Mouse (Mus musculus): Measurements from ENCODE around the gene Btbd35f29. TPM values are rescaled to one million over a fixed set of nuclear protein-coding genes. Genes with fewer than 3 reads are reported as not detected.
"Not testable (repeated sequence)": the region's sequence is repeated elsewhere in the genome, so short reads cannot be mapped to it uniquely, and the experiment has no call there.

Btbd35f29 gene
- polyA plus RNA-seq (2014; fragmentation: Nextera tagmentation; extraction: Ambion mirVana), result not detected in 2 replicates

DNA sequence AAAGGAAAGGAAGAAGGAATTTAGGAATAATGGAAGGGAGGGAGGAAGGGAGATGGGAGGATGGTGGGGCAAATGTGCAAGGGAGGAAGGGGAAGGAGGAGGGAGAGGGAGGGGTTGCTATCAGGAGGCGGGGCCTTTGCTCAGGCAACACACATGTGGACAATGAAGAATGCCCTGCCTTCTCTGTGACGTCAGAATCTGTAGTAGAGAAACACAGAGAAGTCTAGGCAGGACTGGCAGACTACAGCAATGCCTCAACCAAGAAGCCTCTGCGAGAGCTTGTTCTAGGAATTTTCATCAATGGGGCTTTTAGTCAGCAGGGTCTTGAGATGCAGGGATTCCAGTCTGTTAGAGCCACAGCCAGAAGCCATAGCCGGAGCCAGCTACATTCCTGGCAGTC lies at the start of gene Btbd35f29:
TSS of gene Btbd35f29 (plus strand) at position 301 of the 400 bp plus-strand sequence.
- H3K4me2 ChIP-seq (ENCODE audit: low read depth, severe bottlenecking); ATAC-seq (ENCODE audit: insufficient number of reproducible peaks, low FRiP score, low TSS enrichment, low read depth); H3K9me3 ChIP-seq (ENCODE audit: control insufficient read depth, low read length); DNase-seq (ENCODE audit: low spot score); H3K36me3 ChIP-seq (ENCODE audit: control insufficient read depth, insufficient read depth, low read length); H3K9ac ChIP-seq (ENCODE audit: low read length); H3K27me3 ChIP-seq (ENCODE audit: control insufficient read depth, insufficient read depth, low read length); H3K4me3 ChIP-seq (ENCODE audit: low read depth, low read length); H3K4me1 ChIP-seq (ENCODE audit: control insufficient read depth, insufficient read depth, low read length); H3K27ac ChIP-seq (replicated peaks; ENCODE audit: low read depth, low read length): not testable (repeated sequence)
- no CpG with 5 or more reads among the region's 4 CpGs for WGBS

DNA sequence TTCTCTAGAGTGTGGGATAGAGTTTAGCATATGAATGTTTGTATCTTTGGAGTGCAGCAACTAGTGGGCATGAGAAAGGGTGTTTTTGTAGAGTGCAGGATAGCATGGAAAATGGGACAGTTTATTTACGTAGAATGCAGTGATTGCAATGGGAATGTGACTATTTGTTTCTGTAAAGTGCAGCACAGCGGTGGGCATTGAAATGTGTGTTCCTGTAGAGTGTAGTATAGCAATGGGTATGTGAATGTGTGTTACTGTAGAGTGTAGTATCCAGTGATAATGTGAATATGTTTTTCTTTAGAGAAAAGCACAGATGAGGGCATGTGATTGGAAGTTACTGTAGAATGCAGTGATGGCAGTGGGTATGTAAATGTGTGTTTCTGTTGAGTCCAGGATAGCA lies 23.9 kb downstream of the Btbd35f29 start:
- H3K9ac ChIP-seq (ENCODE audit: low read length); H3K4me1 ChIP-seq (ENCODE audit: control insufficient read depth, insufficient read depth, low read length); H3K36me3 ChIP-seq (ENCODE audit: control insufficient read depth, insufficient read depth, low read length); H3K4me2 ChIP-seq (ENCODE audit: low read depth, severe bottlenecking); ATAC-seq (ENCODE audit: insufficient number of reproducible peaks, low FRiP score, low TSS enrichment, low read depth); H3K4me3 ChIP-seq (ENCODE audit: low read depth, low read length); H3K27me3 ChIP-seq (ENCODE audit: control insufficient read depth, insufficient read depth, low read length); H3K9me3 ChIP-seq (ENCODE audit: control insufficient read depth, low read length); H3K27ac ChIP-seq (replicated peaks; ENCODE audit: low read depth, low read length); DNase-seq (ENCODE audit: low spot score): not testable (repeated sequence)
- 79% methylated on average over 2 of the region's 2 CpGs for WGBS

DNA sequence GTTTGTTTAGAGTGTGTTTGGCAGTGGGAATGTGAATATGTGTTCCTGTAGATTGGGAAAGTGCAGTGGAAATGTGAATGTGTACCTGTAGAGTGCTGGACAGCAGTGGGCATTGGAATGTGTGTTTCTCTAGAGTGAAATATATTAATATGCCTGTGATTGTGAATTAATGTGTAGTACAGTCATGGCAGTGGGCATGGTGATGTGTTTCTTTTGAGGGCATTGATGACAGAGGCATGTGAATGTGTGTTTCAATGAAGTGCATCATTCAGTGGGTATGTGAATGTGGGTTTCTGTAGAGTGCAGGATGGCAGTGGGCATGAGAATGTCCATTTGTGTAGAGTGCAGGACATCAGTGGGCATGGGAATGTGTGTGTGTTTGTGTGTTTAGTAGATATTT lies 27.7 kb downstream of the Btbd35f29 start:
- not testable (repeated sequence) for H3K4me3 ChIP-seq (ENCODE audit: low read depth, low read length); DNase-seq (ENCODE audit: low spot score); H3K27ac ChIP-seq (replicated peaks; ENCODE audit: low read depth, low read length); ATAC-seq (ENCODE audit: insufficient number of reproducible peaks, low FRiP score, low TSS enrichment, low read depth); H3K27me3 ChIP-seq (ENCODE audit: control insufficient read depth, insufficient read depth, low read length); H3K9ac ChIP-seq (ENCODE audit: low read length); H3K9me3 ChIP-seq (ENCODE audit: control insufficient read depth, low read length); H3K4me2 ChIP-seq (ENCODE audit: low read depth, severe bottlenecking); H3K4me1 ChIP-seq (ENCODE audit: control insufficient read depth, insufficient read depth, low read length); H3K36me3 ChIP-seq (ENCODE audit: control insufficient read depth, insufficient read depth, low read length)

DNA sequence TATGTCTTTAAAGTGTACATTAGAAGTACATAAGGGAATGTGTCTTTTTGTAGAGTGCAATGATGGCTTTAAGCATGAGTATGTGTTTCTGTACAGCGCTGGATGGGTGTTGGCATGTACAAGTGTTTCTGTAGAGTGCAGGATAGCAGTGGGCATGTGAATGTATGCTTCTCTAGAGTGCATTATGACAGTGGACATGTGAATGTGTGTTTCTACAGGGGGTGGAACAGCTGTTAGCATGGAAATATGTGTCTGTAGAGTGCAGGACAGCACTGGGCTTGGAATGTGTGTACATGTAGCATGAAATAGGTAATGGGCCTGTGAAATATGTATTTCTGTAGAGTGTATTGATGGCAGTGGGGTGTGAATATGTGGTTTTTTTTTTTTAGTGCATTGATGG lies 28.4 kb downstream of the Btbd35f29 start:
- 82% methylated on average over 1 of the region's 1 CpGs for WGBS
- not testable (repeated sequence) for H3K9ac ChIP-seq (ENCODE audit: low read length); H3K36me3 ChIP-seq (ENCODE audit: control insufficient read depth, insufficient read depth, low read length); H3K4me2 ChIP-seq (ENCODE audit: low read depth, severe bottlenecking); ATAC-seq (ENCODE audit: insufficient number of reproducible peaks, low FRiP score, low TSS enrichment, low read depth); H3K9me3 ChIP-seq (ENCODE audit: control insufficient read depth, low read length); H3K4me3 ChIP-seq (ENCODE audit: low read depth, low read length); H3K4me1 ChIP-seq (ENCODE audit: control insufficient read depth, insufficient read depth, low read length); H3K27me3 ChIP-seq (ENCODE audit: control insufficient read depth, insufficient read depth, low read length); DNase-seq (ENCODE audit: low spot score); H3K27ac ChIP-seq (replicated peaks; ENCODE audit: low read depth, low read length)

DNA sequence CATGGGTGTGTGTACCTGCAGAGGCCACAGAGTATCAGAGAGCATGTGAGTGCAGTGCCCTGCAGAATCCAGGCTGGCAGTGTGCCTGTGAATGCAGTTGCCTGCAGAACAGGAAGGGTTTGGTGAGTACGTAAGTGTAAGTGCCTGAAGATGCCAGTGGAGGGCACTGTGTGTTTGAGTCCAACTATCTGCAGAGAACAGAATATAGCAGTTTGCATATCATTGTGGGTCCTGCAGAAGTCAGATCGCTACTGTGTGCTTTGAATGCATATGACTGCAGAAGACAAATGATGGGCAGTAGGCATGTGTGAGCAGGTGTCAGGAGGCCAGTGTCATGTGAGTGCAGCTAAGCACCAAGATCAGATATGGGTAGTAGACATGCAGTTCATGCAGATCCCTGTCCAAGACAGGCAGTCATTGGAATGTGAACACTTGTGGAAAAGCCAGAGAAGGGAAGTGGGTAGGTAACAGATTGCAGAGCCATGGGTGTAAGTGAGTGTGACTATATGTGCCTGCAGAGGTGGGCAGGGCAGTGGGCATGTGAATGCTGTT lies 41.1 kb downstream of the Btbd35f29 start:
- DNase-seq (ENCODE audit: low spot score); ATAC-seq (ENCODE audit: insufficient number of reproducible peaks, low FRiP score, low TSS enrichment, low read depth); H3K4me3 ChIP-seq (ENCODE audit: low read depth, low read length); H3K27me3 ChIP-seq (ENCODE audit: control insufficient read depth, insufficient read depth, low read length); H3K4me2 ChIP-seq (ENCODE audit: low read depth, severe bottlenecking); H3K36me3 ChIP-seq (ENCODE audit: control insufficient read depth, insufficient read depth, low read length); H3K27ac ChIP-seq (replicated peaks; ENCODE audit: low read depth, low read length); H3K9ac ChIP-seq (ENCODE audit: low read length); H3K4me1 ChIP-seq (ENCODE audit: control insufficient read depth, insufficient read depth, low read length): not testable (repeated sequence)
- 83% methylated on average over 2 of the region's 2 CpGs for WGBS
- peaks cover 14% of the 10 kb centered on the region for H3K9me3 ChIP-seq (ENCODE audit: control insufficient read depth, low read length)

DNA sequence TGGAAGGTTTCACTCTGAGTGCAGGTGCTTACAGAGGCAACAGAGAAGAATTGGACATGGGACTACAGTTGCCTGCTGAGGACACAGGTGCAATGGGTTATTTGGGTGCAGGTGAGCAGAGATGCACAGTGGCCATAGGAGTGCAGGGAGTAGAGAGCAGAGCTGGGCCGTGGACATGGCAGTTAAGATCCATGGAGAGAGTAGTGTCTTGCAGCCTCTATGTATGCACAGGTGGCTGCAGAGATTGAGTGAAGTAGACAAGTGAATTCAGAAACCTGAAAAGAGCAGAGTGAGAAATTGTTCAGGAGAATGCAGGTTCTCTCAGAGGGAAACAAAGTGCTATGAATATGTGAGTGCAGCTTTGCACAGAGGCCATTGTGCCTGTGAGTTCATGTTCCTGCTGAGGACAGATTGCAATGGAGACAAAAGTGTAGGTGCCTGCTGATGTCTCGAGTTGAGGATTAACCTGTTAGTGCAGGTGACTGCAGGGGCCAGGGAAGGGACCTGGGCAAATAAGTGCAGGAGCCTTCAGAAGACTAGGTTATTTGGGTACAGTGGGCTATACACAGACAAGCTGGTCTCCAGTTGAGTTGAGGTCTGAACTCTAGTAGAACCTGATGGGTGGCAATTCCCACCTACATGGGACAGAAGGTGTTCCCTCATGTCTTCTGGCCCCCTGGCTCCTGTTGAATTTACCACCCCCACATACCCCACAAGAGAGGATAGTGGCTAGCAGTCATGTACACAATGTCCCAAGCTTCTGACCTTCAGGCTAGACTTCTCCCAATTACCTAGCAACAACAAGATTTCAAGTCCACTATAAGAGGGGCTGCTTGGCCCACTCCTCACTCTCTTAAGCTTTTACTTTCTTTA lies 42.2 kb downstream of the Btbd35f29 start:
- H3K4me2 ChIP-seq (ENCODE audit: low read depth, severe bottlenecking); H3K27me3 ChIP-seq (ENCODE audit: control insufficient read depth, insufficient read depth, low read length); ATAC-seq (ENCODE audit: insufficient number of reproducible peaks, low FRiP score, low TSS enrichment, low read depth); H3K4me3 ChIP-seq (ENCODE audit: low read depth, low read length); H3K4me1 ChIP-seq (ENCODE audit: control insufficient read depth, insufficient read depth, low read length); H3K36me3 ChIP-seq (ENCODE audit: control insufficient read depth, insufficient read depth, low read length); DNase-seq (ENCODE audit: low spot score); H3K9ac ChIP-seq (ENCODE audit: low read length); H3K27ac ChIP-seq (replicated peaks; ENCODE audit: low read depth, low read length): not testable (repeated sequence)
- peaks cover 18% of the 10 kb centered on the region for H3K9me3 ChIP-seq (ENCODE audit: control insufficient read depth, low read length)
- WGBS, result 74% methylated on average over 2 of the region's 2 CpGs

DNA sequence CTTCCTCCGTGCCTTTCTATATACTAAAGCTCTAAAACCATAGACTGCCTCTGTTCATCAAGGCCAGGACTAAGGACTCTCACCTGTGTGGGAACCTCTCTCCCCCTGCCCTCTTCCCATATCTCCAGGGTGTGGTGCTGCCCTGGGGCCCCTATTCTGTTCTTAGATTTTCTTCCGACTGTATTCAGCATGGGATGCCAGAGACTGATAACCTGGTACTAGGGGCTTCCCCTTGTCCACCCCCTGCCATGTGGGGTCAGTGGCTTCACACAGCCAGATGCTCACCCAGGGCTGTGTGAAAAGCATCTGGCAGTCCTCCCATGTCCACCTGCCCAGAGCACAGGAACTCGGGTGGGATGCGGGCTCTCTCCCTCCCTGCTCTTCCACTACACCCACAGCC lies 43.1 kb downstream of the Btbd35f29 start:
- H3K4me3 ChIP-seq (ENCODE audit: low read depth, low read length); H3K4me2 ChIP-seq (ENCODE audit: low read depth, severe bottlenecking); ATAC-seq (ENCODE audit: insufficient number of reproducible peaks, low FRiP score, low TSS enrichment, low read depth); H3K27ac ChIP-seq (replicated peaks; ENCODE audit: low read depth, low read length); H3K4me1 ChIP-seq (ENCODE audit: control insufficient read depth, insufficient read depth, low read length); H3K36me3 ChIP-seq (ENCODE audit: control insufficient read depth, insufficient read depth, low read length); H3K9ac ChIP-seq (ENCODE audit: low read length); H3K27me3 ChIP-seq (ENCODE audit: control insufficient read depth, insufficient read depth, low read length); DNase-seq (ENCODE audit: low spot score): not testable (repeated sequence)
- 90% methylated on average over 4 of the region's 4 CpGs for WGBS
- H3K9me3 ChIP-seq (ENCODE audit: control insufficient read depth, low read length), result peaks cover 18% of the 10 kb centered on the region

DNA sequence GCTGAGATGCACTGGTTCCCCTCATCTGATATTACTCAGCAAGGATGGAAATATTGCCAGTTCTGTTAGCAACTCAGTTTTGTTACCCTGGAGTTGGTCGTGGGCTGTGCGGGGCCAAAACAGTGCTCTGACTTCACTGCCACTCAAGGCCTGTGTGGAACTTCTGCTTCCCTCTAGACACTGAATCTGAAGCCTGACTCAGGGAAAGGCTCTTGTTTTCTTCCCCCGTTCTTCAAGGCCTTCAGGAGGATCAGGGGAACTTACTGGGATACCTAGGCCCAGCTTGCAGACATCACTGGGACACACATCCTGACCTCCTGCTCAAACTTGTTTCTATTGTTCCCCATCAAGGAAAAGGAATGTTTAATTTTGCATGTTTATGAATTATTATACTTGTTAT lies 45.2 kb downstream of the Btbd35f29 start:
- not testable (repeated sequence) for H3K27ac ChIP-seq (replicated peaks; ENCODE audit: low read depth, low read length); DNase-seq (ENCODE audit: low spot score); H3K4me3 ChIP-seq (ENCODE audit: low read depth, low read length); H3K9ac ChIP-seq (ENCODE audit: low read length); ATAC-seq (ENCODE audit: insufficient number of reproducible peaks, low FRiP score, low TSS enrichment, low read depth); H3K4me2 ChIP-seq (ENCODE audit: low read depth, severe bottlenecking); H3K27me3 ChIP-seq (ENCODE audit: control insufficient read depth, insufficient read depth, low read length); H3K4me1 ChIP-seq (ENCODE audit: control insufficient read depth, insufficient read depth, low read length); H3K36me3 ChIP-seq (ENCODE audit: control insufficient read depth, insufficient read depth, low read length)
- WGBS, result 86% methylated on average over 3 of the region's 3 CpGs
- H3K9me3 ChIP-seq (ENCODE audit: control insufficient read depth, low read length), result peaks cover 18% of the 10 kb centered on the region
